Mouse (Mus musculus) lung, postnatal 0 days (tissue): ENCODE measurements at regions not wholly inside any gene's neighbourhood (a gene's known extent, or its start where the extent isn't known, plus 50 kb on each side); places are given as distances from the start of the nearest gene placed in this dataset.

Experiments
- ATAC-seq: fragments of 200-750 bp; cut with Nextera tagmentation; 2 replicates; pipeline ENCODE4 v1.8.0; 2017; ENCODE audit warnings: moderate library complexity
- DNase-seq: peaks from one replicate; pipeline ENCODE4 v3.0.0-alpha.2; 2016; ENCODE audit warnings: low spot score
- H3K27ac ChIP-seq: fragments of 300-500 bp; sonication (generic); 2 replicates; pipeline ENCODE4 v1.5.1; 2014; ENCODE audit warnings: antibody characterized with exemption, mild to moderate bottlenecking, low read length, mixed read lengths
- H3K27me3 ChIP-seq: fragments of 300-500 bp; sonication (generic); replicated peaks from 2 replicates; pipeline ENCODE4 v1.6.1; 2014; ENCODE audit warnings: low read length, mixed read lengths; ENCODE audit not compliant: insufficient read depth
- H3K36me3 ChIP-seq: fragments of 300-500 bp; sonication (generic); 2 replicates; pipeline ENCODE4 v1.6.1; 2014; ENCODE audit warnings: low read length, mixed read lengths; ENCODE audit not compliant: insufficient read depth
- H3K4me1 ChIP-seq: fragments of 300-500 bp; sonication (generic); 2 replicates; pipeline ENCODE4 v1.6.1; 2014; ENCODE audit warnings: antibody characterized with exemption, low read depth, low read length, mixed read lengths; ENCODE audit not compliant: insufficient read depth
- H3K4me2 ChIP-seq: fragments of 300-500 bp; sonication (generic); replicated peaks from 2 replicates; pipeline ENCODE4 v1.6.1; 2014; ENCODE audit warnings: low read depth, mild to moderate bottlenecking, low read length, moderate library complexity, mixed read lengths
- H3K4me3 ChIP-seq: fragments of 300-500 bp; sonication (generic); 2 replicates; pipeline ENCODE4 v1.5.1; 2014; ENCODE audit warnings: low read depth, low read length
- H3K9ac ChIP-seq: fragments of 300-500 bp; sonication (generic); replicated peaks from 2 replicates; pipeline ENCODE4 v1.6.1; 2014; ENCODE audit warnings: low read depth, mild to moderate bottlenecking
- H3K9me3 ChIP-seq: fragments of 300-500 bp; sonication (generic); 2 replicates; pipeline ENCODE4 v1.6.1; 2016; ENCODE audit warnings: low read length, mixed read lengths
- CTCF ChIP-seq: IDR thresholded peaks from 2 replicates; pipeline ENCODE4 v1.5.1; 2016; ENCODE audit warnings: antibody characterized with exemption, mild to moderate bottlenecking
- EP300 ChIP-seq: IDR thresholded peaks from 2 replicates; pipeline ENCODE4 v1.6.1; 2016; ENCODE audit warnings: antibody characterized with exemption, mild to moderate bottlenecking, control low read depth
- WGBS: fragments of 180-500 bp; shearing (Covaris S2); extraction: QIAGEN DNeasy Blood & Tissue Kit; methylation state at CpG from one replicate; pipeline ENCODE4 v1.1.7; 2014; 5-methylcytosine and 5-hydroxymethylcytosine counted together

- Histone ChIP-seq H3K27ac (no peak overlapping the region), H3K4me1 (no peaks in the 10 kb centered on the region), H3K36me3 (no peaks in the 10 kb centered on the region), H3K9ac (no peak overlapping the region), H3K27me3 (no peaks in the 10 kb centered on the region), H3K4me2 (no peak overlapping the region), H3K9me3 (no peaks in the 10 kb centered on the region), H3K4me3 (no peak overlapping the region)
- no peak for TF ChIP-seq EP300
- no peak for TF ChIP-seq CTCF
- no peak for DNase-seq
- WGBS: 42% methylated on average over 7 of the region's 7 CpGs
- no peak for ATAC-seq
Measured at GRCm38 (mm10) chr4:105580987-105581386, 208.7 kb upstream of the Gm12728 start.

- Histone ChIP-seq H3K4me1 (no peaks in the 10 kb centered on the region), H3K9ac (no peak overlapping the region), H3K36me3 (no peaks in the 10 kb centered on the region), H3K9me3 (no peaks in the 10 kb centered on the region), H3K27me3 (no peaks in the 10 kb centered on the region), H3K27ac (no peak overlapping the region), H3K4me2 (no peak overlapping the region), H3K4me3 (no peak overlapping the region)
- 77% methylated on average over 10 of the region's 10 CpGs for WGBS
- DNase-seq: no peak
- no peak for TF ChIP-seq EP300
- TF ChIP-seq CTCF: no peak
- ATAC-seq: no peak
Measured at GRCm38 (mm10) chr4:105584329-105584925, 205.2 kb upstream of the Gm12728 start.

GRCm38 (mm10) chr4:105603661-105604060 is 186.0 kb upstream of the Gm12728 start:
- no peak overlapping the region for H3K9ac ChIP-seq
- H3K4me1 ChIP-seq: no peaks in the 10 kb centered on the region
- TF ChIP-seq EP300: no peak
- no peak for TF ChIP-seq CTCF
- no peak overlapping the region for H3K27ac ChIP-seq
- no peaks in the 10 kb centered on the region for H3K36me3 ChIP-seq
- whole genome bisulfite sequencing: 73% methylated on average over 1 of the region's 1 CpGs
- ATAC-seq: no peak
- no peaks in the 10 kb centered on the region for H3K9me3 ChIP-seq
- no peaks in the 10 kb centered on the region for H3K27me3 ChIP-seq
- no peak overlapping the region for H3K4me3 ChIP-seq
- H3K4me2 ChIP-seq: no peak overlapping the region
- no peak for DNase-seq

GRCm38 (mm10) chr4:105604607-105605006 is 185.1 kb upstream of the Gm12728 start:
- DNase-seq: peak; percentile 19
- 53% methylated on average over 2 of the region's 2 CpGs for WGBS
- no peaks in the 10 kb centered on the region for H3K27me3 ChIP-seq

GRCm38 (mm10) chr4:105606731-105607130 is 182.9 kb upstream of the Gm12728 start:
- H3K9ac ChIP-seq: no peak overlapping the region
- H3K36me3 ChIP-seq: no peaks in the 10 kb centered on the region
- 34% methylated on average over 5 of the region's 5 CpGs for WGBS
- TF ChIP-seq CTCF: no peak
- TF ChIP-seq EP300: no peak
- H3K4me3 ChIP-seq: no peak overlapping the region
- no peaks in the 10 kb centered on the region for H3K9me3 ChIP-seq
- no peak overlapping the region for H3K27ac ChIP-seq
- DNase-seq (no peak), ATAC-seq (no peak)
- no peaks in the 10 kb centered on the region for H3K27me3 ChIP-seq
- no peak overlapping the region for H3K4me2 ChIP-seq
- H3K4me1 ChIP-seq: no peaks in the 10 kb centered on the region

More at GRCm38 (mm10) chr4:105604607-105605006, 185.1 kb upstream of the Gm12728 start:
- ATAC-seq: 0 out of 2 replicates have a peak, but pooled peaks have one; percentile 35
- no peak overlapping the region for H3K9ac ChIP-seq
- H3K4me3 ChIP-seq: no peak overlapping the region
- H3K36me3 ChIP-seq: no peaks in the 10 kb centered on the region
- no peak for TF ChIP-seq EP300
- no peak for TF ChIP-seq CTCF
- no peak overlapping the region for H3K4me2 ChIP-seq
- no peaks in the 10 kb centered on the region for H3K4me1 ChIP-seq
- H3K27ac ChIP-seq: no peak overlapping the region
- no peaks in the 10 kb centered on the region for H3K9me3 ChIP-seq

- H3K9ac ChIP-seq: no peak overlapping the region
- ATAC-seq: no peak
- no peaks in the 10 kb centered on the region for H3K9me3 ChIP-seq
- no peak overlapping the region for H3K4me2 ChIP-seq
- no peaks in the 10 kb centered on the region for H3K36me3 ChIP-seq
- no peak overlapping the region for H3K27ac ChIP-seq
- H3K4me1 ChIP-seq: no peaks in the 10 kb centered on the region
- WGBS: 66% methylated on average over 6 of the region's 6 CpGs
- H3K27me3 ChIP-seq: no peaks in the 10 kb centered on the region
- DNase-seq: no peak
- TF ChIP-seq EP300: no peak
- TF ChIP-seq CTCF: no peak
- no peak overlapping the region for H3K4me3 ChIP-seq
Measured at GRCm38 (mm10) chr4:105610917-105611316, 178.8 kb upstream of the Gm12728 start.

- Histone ChIP-seq H3K9ac (no peak overlapping the region), H3K36me3 (no peaks in the 10 kb centered on the region), H3K4me1 (no peaks in the 10 kb centered on the region), H3K4me2 (no peak overlapping the region), H3K27ac (no peak overlapping the region), H3K4me3 (no peak overlapping the region), H3K9me3 (no peaks in the 10 kb centered on the region), H3K27me3 (no peaks in the 10 kb centered on the region)
- TF ChIP-seq CTCF: no peak
- no peak for TF ChIP-seq EP300
- WGBS: 58% methylated on average over 2 of the region's 2 CpGs
- DNase-seq: peak; percentile 54
- peak; percentile 65 for ATAC-seq
Measured at GRCm38 (mm10) chr4:105614390-105614789, 175.3 kb upstream of the Gm12728 start.
